Mouse (Mus musculus): ENCODE data around the gene Cd3eap. TPM values are rescaled to one million over a fixed set of nuclear protein-coding genes. Genes with fewer than 3 reads are reported as not detected.
A peak's percentile ranks its signal among the peaks of the same experiment; 100 is the strongest.

Cd3eap gene
- polyA plus RNA-seq, 1 experiment from 2014 or later, result 28.4 TPM

GRCm38 (mm10) chr7:19328425-19328824, 30.9 kb downstream of the Cd3eap start:
- Histone ChIP-seq H3K36me3 (no peaks in the 10 kb centered on the region), H3K27ac (no peak overlapping the region), H3K9ac (replicated peaks) (no peak overlapping the region), H3K4me3 (replicated peaks) (no peak overlapping the region), H3K27me3 (peaks cover 8% of the 10 kb centered on the region), H3K4me1 (replicated peaks) (peaks cover 22% of the 10 kb centered on the region), H3K9me3 (no peaks in the 10 kb centered on the region; the same call in 1 of the 2 replicates), H3K4me2 (no peak overlapping the region)
- no peak for ATAC-seq (ENCODE audit: insufficient number of reproducible peaks, insufficient read depth, low FRiP score, low TSS enrichment, low read depth)

GRCm38 (mm10) chr7:19327782-19328181, 31.5 kb downstream of the Cd3eap start:
- no peaks in the 10 kb centered on the region for H3K36me3 ChIP-seq
- ATAC-seq (ENCODE audit: insufficient number of reproducible peaks, insufficient read depth, low FRiP score, low TSS enrichment, low read depth), result no peak

GRCm38 (mm10) chr7:19327128-19327527, 32.2 kb downstream of the Cd3eap start:
- no peaks in the 10 kb centered on the region for H3K36me3 ChIP-seq
- no peaks in the 10 kb centered on the region; the same call in 1 of the 2 replicates for H3K9me3 ChIP-seq
- H3K4me3 ChIP-seq (replicated peaks), result peak overlapping the region; percentile 34
- peak overlapping the region; percentile 53; the same call in 1 of the 2 replicates for H3K27ac ChIP-seq
- H3K4me2 ChIP-seq, result peak overlapping the region; percentile 64
- under 1% methylated on average over 22 of the region's 22 CpGs for WGBS
- peaks cover 11% of the 10 kb centered on the region for H3K27me3 ChIP-seq
- ATAC-seq (ENCODE audit: insufficient number of reproducible peaks, insufficient read depth, low FRiP score, low TSS enrichment, low read depth), result 0 out of 2 replicates have a peak, but pooled peaks have one; percentile 17
- peaks cover 19% of the 10 kb centered on the region for H3K4me1 ChIP-seq (replicated peaks)
- peak overlapping the region; percentile 35 for H3K9ac ChIP-seq (replicated peaks)

More at GRCm38 (mm10) chr7:19327782-19328181, 31.5 kb downstream of the Cd3eap start:
- Histone ChIP-seq H3K9me3 (no peaks in the 10 kb centered on the region; the same call in 1 of the 2 replicates), H3K4me1 (replicated peaks) (peaks cover 22% of the 10 kb centered on the region), H3K4me3 (replicated peaks) (no peak overlapping the region), H3K9ac (replicated peaks) (no peak overlapping the region), H3K27me3 (peaks cover 10% of the 10 kb centered on the region), H3K4me2 (peak overlapping the region; percentile 64; the same call in 1 of the 2 replicates), H3K27ac (no peak overlapping the region)
- WGBS, result 78% methylated on average over 5 of the region's 5 CpGs

GRCm38 (mm10) chr7:19326359-19326758, 32.9 kb downstream of the Cd3eap start:
- Histone ChIP-seq H3K36me3 (no peaks in the 10 kb centered on the region), H3K4me2 (peak overlapping the region; percentile 64)

GRCm38 (mm10) chr7:19325262-19326199, 33.8 kb downstream of the Cd3eap start:
- H3K9ac ChIP-seq (replicated peaks), result no peak overlapping the region
- no peak overlapping the region for H3K27ac ChIP-seq
- H3K4me2 ChIP-seq, result peak overlapping the region; percentile 64; the same call in 1 of the 2 replicates
- ATAC-seq (ENCODE audit: insufficient number of reproducible peaks, insufficient read depth, low FRiP score, low TSS enrichment, low read depth), result no peak
- peaks cover 17% of the 10 kb centered on the region; the same call in 1 of the 2 replicates for H3K27me3 ChIP-seq
- H3K36me3 ChIP-seq, result no peaks in the 10 kb centered on the region
- WGBS, result 68% methylated on average over 21 of the region's 21 CpGs
- no peak overlapping the region for H3K4me3 ChIP-seq (replicated peaks)
- peaks cover 19% of the 10 kb centered on the region for H3K4me1 ChIP-seq (replicated peaks)
- no peaks in the 10 kb centered on the region; the same call in 1 of the 2 replicates for H3K9me3 ChIP-seq

More at GRCm38 (mm10) chr7:19326359-19326758, 32.9 kb downstream of the Cd3eap start:
- peak; percentile 54; the same call in 1 of the 2 replicates for ATAC-seq (ENCODE audit: insufficient number of reproducible peaks, insufficient read depth, low FRiP score, low TSS enrichment, low read depth)
- Histone ChIP-seq H3K27me3 (peaks cover 14% of the 10 kb centered on the region; the same call in 1 of the 2 replicates), H3K4me1 (replicated peaks) (peaks cover 19% of the 10 kb centered on the region), H3K9me3 (no peaks in the 10 kb centered on the region; the same call in 1 of the 2 replicates), H3K4me3 (replicated peaks) (peak overlapping the region; percentile 34), H3K9ac (replicated peaks) (0 out of 2 replicates have a peak overlapping the region, but pooled peaks have one; percentile 2), H3K27ac (peak overlapping the region; percentile 53; the same call in 1 of the 2 replicates)
- under 1% methylated on average over 20 of the region's 20 CpGs for WGBS

GRCm38 (mm10) chr7:19324221-19324620, 35.1 kb downstream of the Cd3eap start:
- no peak overlapping the region for H3K9ac ChIP-seq (replicated peaks)
- no peaks in the 10 kb centered on the region for H3K36me3 ChIP-seq
- no peak for ATAC-seq (ENCODE audit: insufficient number of reproducible peaks, insufficient read depth, low FRiP score, low TSS enrichment, low read depth)
- no peak overlapping the region for H3K27ac ChIP-seq
- peaks cover 21% of the 10 kb centered on the region for H3K27me3 ChIP-seq
- H3K4me3 ChIP-seq (replicated peaks), result no peak overlapping the region
- 88% methylated on average over 11 of the region's 11 CpGs for WGBS
- H3K4me1 ChIP-seq (replicated peaks), result peaks cover 29% of the 10 kb centered on the region
- no peak overlapping the region for H3K4me2 ChIP-seq
- H3K9me3 ChIP-seq, result no peaks in the 10 kb centered on the region; the same call in 1 of the 2 replicates

GRCm38 (mm10) chr7:19322489-19322888, 36.8 kb downstream of the Cd3eap start:
- no peak for ATAC-seq (ENCODE audit: insufficient number of reproducible peaks, insufficient read depth, low FRiP score, low TSS enrichment, low read depth)
- no peak overlapping the region for H3K27ac ChIP-seq
- no peaks in the 10 kb centered on the region for H3K36me3 ChIP-seq
- H3K9me3 ChIP-seq, result no peaks in the 10 kb centered on the region
- H3K4me3 ChIP-seq (replicated peaks), result no peak overlapping the region
- peaks cover 24% of the 10 kb centered on the region for H3K4me1 ChIP-seq (replicated peaks)
- 0 out of 2 replicates have a peak overlapping the region, but pooled peaks have one; percentile 23 for H3K9ac ChIP-seq (replicated peaks)
- 46% methylated on average over 9 of the region's 9 CpGs for WGBS
- peaks cover 39% of the 10 kb centered on the region for H3K27me3 ChIP-seq
- no peak overlapping the region for H3K4me2 ChIP-seq

GRCm38 (mm10) chr7:19321464-19321863, 37.8 kb downstream of the Cd3eap start:
- Histone ChIP-seq H3K9ac (replicated peaks) (no peak overlapping the region), H3K27me3 (peaks cover 48% of the 10 kb centered on the region), H3K9me3 (no peaks in the 10 kb centered on the region), H3K4me2 (no peak overlapping the region), H3K4me3 (replicated peaks) (no peak overlapping the region), H3K36me3 (no peaks in the 10 kb centered on the region), H3K27ac (no peak overlapping the region), H3K4me1 (replicated peaks) (peaks cover 14% of the 10 kb centered on the region)
- no peak for ATAC-seq (ENCODE audit: insufficient number of reproducible peaks, insufficient read depth, low FRiP score, low TSS enrichment, low read depth)
- WGBS, result 64% methylated on average over 5 of the region's 5 CpGs

- Histone ChIP-seq H3K27me3 (peaks cover 56% of the 10 kb centered on the region), H3K9ac (replicated peaks) (no peak overlapping the region; the same call in 1 of the 2 replicates), H3K9me3 (no peaks in the 10 kb centered on the region), H3K4me1 (replicated peaks) (peaks cover 10% of the 10 kb centered on the region), H3K4me2 (peak overlapping the region; percentile 72), H3K27ac (no peak overlapping the region), H3K36me3 (no peaks in the 10 kb centered on the region), H3K4me3 (replicated peaks) (no peak overlapping the region)
- ATAC-seq (ENCODE audit: insufficient number of reproducible peaks, insufficient read depth, low FRiP score, low TSS enrichment, low read depth), result no peak
- WGBS, result 44% methylated on average over 7 of the region's 7 CpGs
These were observed 38.6 kb downstream of the Cd3eap start for GRCm38 (mm10) chr7:19320637-19321036.

GRCm38 (mm10) chr7:19319906-19320305, 39.4 kb downstream of the Cd3eap start:
- peak overlapping the region; percentile 72 for H3K4me2 ChIP-seq
- under 1% methylated on average over 41 of the region's 41 CpGs for WGBS
- peaks cover 62% of the 10 kb centered on the region for H3K27me3 ChIP-seq
- no peaks in the 10 kb centered on the region for H3K9me3 ChIP-seq
- peaks cover 10% of the 10 kb centered on the region for H3K4me1 ChIP-seq (replicated peaks)
- H3K36me3 ChIP-seq, result no peaks in the 10 kb centered on the region
- H3K27ac ChIP-seq, result no peak overlapping the region
- ATAC-seq (ENCODE audit: insufficient number of reproducible peaks, insufficient read depth, low FRiP score, low TSS enrichment, low read depth), result peak; percentile 90
- peak overlapping the region; percentile 42 for H3K4me3 ChIP-seq (replicated peaks)
- H3K9ac ChIP-seq (replicated peaks), result peak overlapping the region; percentile 57

- peak overlapping the region; percentile 42 for H3K4me3 ChIP-seq (replicated peaks)
- H3K9ac ChIP-seq (replicated peaks), result peak overlapping the region; percentile 57
- WGBS, result 22% methylated on average over 9 of the region's 9 CpGs
- peaks cover 65% of the 10 kb centered on the region for H3K27me3 ChIP-seq
- H3K9me3 ChIP-seq, result no peaks in the 10 kb centered on the region
- no peaks in the 10 kb centered on the region for H3K36me3 ChIP-seq
- no peak overlapping the region for H3K27ac ChIP-seq
- H3K4me2 ChIP-seq, result peak overlapping the region; percentile 72
- H3K4me1 ChIP-seq (replicated peaks), result peaks cover 10% of the 10 kb centered on the region
- peak; percentile 69 for ATAC-seq (ENCODE audit: insufficient number of reproducible peaks, insufficient read depth, low FRiP score, low TSS enrichment, low read depth)
These were observed 39.8 kb downstream of the Cd3eap start for GRCm38 (mm10) chr7:19319458-19319857.

Data from limb, embryonic 12.5 days (tissue).